Mouse (Mus musculus) gonadal fat pad, adult 2 months (tissue): ENCODE measurements around the gene Mnd1. TPM values are rescaled to one million over a fixed set of nuclear protein-coding genes. Genes with fewer than 3 reads are reported as not detected.

Experiments used
- DNase-seq: peaks from one replicate; pipeline ENCODE4 v3.0.0-alpha.2; 2012; ENCODE audit warnings: low read depth
- polyA plus RNA-seq: library from polyadenylated mRNA; depleted of rRNA; stranded (reverse); fragments of >200 nt; gene quantifications from 2 replicates; pipeline ENCODE4 v1.2.3, GENCODE M21; 2012; rRNA removed

Mnd1 gene
- polyA plus RNA-seq, 1 experiment: 0.65 TPM

DNA sequence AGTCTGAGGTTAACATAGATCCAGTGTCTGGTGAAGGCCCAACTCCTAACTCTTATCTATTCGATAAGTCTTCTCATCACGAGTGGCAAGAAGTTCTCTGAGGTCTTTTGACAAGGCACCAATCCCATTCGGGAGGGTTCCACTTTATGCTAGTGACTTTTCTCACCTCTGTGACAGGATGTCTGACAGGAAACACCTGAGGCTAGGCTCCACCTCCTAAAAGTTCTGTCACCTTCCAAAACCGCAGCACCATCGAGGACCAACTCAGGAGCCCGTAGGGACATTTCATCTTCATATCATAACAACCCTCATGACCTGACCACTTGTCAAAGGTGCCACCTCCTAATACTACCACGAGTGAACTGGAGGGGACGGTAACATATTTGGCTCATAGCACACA, 109.4 kb downstream of the Mnd1 start:
- no peak for DNase-seq

GRCm38 (mm10) chr3:84041739-84042138, 113.8 kb downstream of the Mnd1 start:
- no peak for DNase-seq

GRCm38 (mm10) chr3:84040476-84041082, 115.0 kb downstream of the Mnd1 start:
- no peak for DNase-seq

- no peak for DNase-seq
Measured at GRCm38 (mm10) chr3:84039646-84040475, 115.7 kb downstream of the Mnd1 start, which contains the start of gene Tmem131l. Gene Tmem131l, minus strand, starts transcription at chr3:84040175.

DNA sequence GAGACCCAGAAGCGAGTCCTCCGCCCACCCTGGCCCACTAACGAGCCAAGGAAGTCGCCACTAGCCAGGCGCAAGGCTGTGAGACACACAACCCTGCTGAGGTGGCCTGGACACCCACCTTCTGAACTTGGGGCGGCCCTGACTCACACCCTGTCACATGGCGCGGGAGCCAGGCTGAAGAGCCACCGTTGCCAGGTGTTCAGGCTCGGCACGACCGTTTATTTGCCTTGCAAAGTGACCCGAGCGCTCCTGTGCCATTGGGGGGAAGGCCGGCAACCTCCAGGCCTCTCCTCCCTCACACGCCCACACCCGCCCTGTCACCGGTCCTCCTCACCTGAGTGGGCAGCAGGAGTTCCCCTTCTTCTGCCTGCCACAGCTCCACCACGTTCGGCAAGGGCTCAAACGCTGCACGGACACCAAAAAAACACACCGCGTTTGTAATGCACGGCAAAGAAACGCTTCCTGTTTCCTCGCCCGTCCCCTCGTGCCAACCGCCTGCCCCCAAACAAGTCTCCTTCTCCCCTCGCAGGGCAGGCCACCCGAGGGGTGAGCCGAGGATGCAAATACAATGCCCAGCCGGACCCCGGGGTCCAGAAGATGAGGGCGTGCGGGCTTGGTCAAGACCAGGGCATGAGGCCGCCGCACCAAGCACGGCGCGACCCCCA, 116.5 kb downstream of the Mnd1 start:
- DNase-seq: no peak

DNA sequence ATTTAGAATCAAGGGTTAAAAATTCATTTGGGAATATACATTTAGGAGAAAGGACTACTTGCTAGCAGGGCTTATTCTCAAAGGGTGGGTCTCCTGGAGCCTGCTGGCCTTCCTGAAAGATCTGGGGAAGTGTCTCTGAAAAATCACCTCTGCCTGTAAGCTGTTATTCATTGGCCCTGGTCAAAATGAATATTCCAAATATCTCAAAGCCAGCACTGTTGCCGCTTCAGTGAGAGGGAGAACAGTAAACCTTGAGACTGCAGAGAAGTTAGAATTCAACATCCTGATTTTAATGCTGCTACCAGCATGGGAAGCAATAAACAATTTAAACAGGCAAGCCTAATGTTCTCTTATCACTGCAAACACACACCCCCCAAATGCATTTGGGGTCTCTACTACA, 117.5 kb downstream of the Mnd1 start:
- DNase-seq: no peak

Other genes with a start within 250 kb of the Mnd1 start
- gene Tmem131l, start 115.6 kb downstream of the Mnd1 start, polyA plus RNA-seq: 18.8 and 19.0 TPM in 2 replicates
- gene Gm6525, start 18.3 kb upstream of the Mnd1 start, polyA plus RNA-seq: not detected in 2 replicates
- 35.2 and 50.4 TPM in 2 replicates for gene Trim2, start 151.1 kb upstream of the Mnd1 start, polyA plus RNA-seq